Mouse (Mus musculus): Measurements from ENCODE around the gene Ubqln3.

The Ubqln3 gene

GRCm38 (mm10) chr7:104143179-104143578, at the start of gene Ubqln3:
Gene Ubqln3, minus strand, starts transcription at chr7:104143279.
- no peak for DNase-seq

DNA sequence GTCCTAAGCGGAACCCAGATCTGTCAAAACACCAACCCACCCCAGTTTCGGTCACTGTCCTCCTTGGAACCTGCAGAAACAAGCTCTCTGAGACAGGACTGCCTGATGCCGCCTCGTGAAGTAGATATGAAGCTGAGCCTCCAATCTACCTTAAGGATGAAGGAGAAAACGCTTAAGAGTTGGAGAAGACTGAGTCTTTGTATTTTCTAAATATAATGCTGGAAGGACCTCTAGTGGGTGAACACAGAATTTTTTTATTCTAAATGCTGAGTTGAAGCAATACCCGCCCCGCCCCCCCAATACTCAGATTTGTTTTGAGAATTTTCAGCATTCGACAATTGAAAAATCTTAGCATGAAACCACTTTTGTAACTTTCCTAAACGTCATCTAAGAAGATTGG, 48.2 kb upstream of the Ubqln3 start:
- no peak for DNase-seq

DNA sequence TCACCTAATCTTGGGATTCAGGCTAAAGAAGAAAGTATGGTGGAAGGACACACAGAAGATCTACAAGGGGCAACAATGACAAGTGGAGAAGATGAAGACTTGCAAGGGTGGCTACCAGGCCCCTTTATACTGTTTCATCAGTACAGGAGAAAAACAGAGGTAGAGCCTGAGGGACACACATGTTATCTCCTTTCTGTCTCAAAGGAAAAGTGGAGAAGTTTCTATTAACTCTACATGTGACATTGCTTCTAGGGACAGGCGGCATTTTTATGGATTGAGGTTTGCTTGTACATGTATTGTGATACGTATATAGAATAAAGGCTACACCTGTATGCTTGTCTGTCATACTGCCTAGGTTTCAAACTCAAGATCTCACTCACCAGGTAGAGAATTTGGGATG, 40.2 kb upstream of the Ubqln3 start, which contains the start of gene Olfr648:
Gene Olfr648, minus strand, starts transcription at position 101 of the 400 bp plus-strand sequence.
- no peak for DNase-seq

DNA sequence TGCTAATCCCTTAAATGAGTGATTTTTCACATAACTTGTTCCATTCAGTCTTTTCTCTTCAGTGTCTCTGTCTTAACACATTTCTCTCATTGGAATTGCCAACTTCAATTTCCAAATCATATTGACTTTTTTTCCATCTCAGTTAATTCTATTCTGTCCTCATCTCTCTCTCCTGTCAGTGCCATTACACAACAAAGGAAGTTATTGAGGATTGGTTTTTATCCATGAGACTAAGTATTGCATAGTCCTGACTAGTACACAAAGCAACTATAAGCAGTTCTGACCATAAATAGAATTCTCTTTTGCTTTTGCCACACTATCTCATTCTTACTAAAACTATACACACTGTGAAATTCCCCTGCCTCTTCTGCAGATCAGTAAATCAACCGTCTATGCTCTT, 36.0 kb upstream of the Ubqln3 start:
- DNase-seq: no peak

GRCm38 (mm10) chr7:104178422-104179054, 35.5 kb upstream of the Ubqln3 start:
- DNase-seq: no peak

- no peak for DNase-seq
These were observed 32.0 kb upstream of the Ubqln3 start for GRCm38 (mm10) chr7:104175085-104175484.

- no peak for DNase-seq
These were observed 26.6 kb upstream of the Ubqln3 start for GRCm38 (mm10) chr7:104169634-104170204.

DNA sequence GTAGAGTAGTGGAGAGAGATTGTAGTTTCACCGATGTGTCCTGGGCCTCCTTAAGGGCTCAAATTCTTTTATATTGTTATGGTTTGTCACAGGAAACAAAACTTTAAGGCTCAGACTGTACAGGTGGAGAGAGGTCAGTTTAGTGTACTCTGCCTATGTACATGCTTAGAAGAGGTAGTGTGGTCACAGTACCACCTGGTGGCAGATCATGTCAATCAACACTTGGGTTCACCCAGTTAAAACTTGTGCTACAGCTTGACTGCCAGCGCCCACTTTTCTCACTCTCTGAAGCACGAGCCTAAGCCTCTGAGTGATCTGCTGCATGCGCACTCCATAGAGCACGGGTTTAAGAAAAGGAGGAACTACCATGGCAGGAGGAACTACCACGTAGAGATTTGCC, 24.0 kb upstream of the Ubqln3 start:
- DNase-seq: no peak

DNA sequence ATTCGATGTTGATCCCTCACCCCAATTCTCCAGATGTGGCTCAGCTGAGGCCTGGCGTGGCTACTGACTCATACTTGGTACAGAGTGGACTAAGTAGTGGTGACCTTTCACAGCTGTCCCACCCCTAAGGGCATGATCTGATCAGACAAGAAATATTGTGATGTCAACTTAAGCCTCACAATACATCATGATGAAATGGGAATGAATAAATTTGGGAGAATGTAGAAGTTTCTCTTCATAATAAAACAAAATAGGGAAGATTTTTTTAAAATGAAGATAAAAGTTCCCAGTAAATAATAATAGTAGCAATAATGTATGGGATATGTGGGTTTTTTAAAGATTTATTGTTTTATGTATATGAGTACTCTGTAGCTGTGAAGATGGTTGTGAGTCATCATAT, 7.4 kb upstream of the Ubqln3 start, which contains the start of gene Ubqlnl:
Gene Ubqlnl, minus strand, starts transcription at position 101 of the 400 bp plus-strand sequence.
- no peak for DNase-seq

- DNase-seq: no peak
These were observed 5.8 kb downstream of the Ubqln3 start, which contains the start of gene Olfr643 for GRCm38 (mm10) chr7:104137305-104137704. Gene Olfr643, minus strand, starts transcription at chr7:104137405.

- no peak for DNase-seq
These were observed 13.4 kb downstream of the Ubqln3 start, which contains the start of gene Ubqln5 for GRCm38 (mm10) chr7:104129726-104130125. Gene Ubqln5, minus strand, starts transcription at chr7:104129826.

- no peak for DNase-seq
These were observed 38.4 kb downstream of the Ubqln3 start, which contains the start of gene Olfr646 for GRCm38 (mm10) chr7:104104757-104104972. Gene Olfr646, plus strand, starts transcription at chr7:104104873.

DNA sequence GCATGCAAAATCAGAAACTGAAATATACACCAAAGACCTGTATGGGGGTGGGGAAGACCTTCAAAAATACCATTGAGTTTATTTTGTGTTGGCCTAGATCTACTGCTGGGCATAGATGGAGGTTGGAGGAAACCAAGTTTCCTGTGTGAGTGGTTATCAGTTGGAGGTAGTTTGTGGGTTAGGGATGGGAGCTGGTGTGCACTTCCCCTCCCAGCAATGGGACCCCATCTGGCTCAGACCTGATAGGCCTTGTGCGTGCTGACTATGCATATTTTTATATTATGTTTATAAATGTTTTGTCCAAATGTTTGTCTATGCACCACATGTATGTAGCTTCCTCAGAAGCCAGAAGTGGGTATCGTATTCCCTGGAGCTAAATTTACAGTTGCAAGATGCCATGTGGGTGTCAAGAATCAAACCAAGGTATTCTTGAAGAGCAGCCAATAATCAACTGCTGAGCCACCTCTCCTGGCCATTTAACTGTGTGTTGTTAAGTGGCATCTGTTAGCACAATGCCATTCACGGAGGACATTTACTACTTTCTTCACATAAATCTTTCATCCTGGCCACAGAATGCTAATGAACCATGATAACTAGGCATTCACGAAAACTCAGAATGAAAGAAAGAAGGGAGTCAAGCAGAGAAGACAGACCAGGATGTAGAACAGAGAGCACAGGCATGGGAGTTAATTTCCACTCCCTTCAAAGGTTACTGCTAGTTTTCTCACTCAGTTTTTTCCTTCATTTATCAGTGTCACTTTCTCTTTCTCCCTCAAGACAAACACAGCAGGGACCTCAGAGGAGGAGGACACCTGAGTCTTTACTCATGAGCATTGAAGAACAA, 38.9 kb downstream of the Ubqln3 start:
- DNase-seq: no peak
